Mouse (Mus musculus): ENCODE measurements at regions not wholly inside any gene's neighbourhood (a gene's known extent, or its start where the extent isn't known, plus 50 kb on each side); places are given as distances from the start of the nearest gene placed in this dataset.

DNA sequence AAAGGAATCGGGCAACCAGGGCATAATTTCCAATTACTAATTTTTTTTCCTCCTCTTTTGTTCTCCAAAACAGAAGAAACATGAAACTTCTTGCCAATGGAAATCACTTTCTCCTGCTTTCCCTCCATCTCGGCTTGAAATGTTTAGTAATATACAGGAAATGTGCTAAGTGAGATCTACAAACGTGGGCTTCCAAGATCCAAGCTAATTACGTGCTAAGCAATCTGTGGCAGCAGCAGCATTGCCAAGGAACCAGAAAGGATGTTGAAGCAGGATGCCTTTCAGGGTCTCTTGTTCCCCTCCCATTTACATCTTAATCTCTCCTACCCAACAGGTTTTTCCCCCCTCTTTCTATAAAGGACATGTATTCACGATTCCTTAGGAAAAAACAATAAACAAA, 660.2 kb upstream of the Sox9 start:
- no peak for DNase-seq (ENCODE audit: low read depth)

DNA sequence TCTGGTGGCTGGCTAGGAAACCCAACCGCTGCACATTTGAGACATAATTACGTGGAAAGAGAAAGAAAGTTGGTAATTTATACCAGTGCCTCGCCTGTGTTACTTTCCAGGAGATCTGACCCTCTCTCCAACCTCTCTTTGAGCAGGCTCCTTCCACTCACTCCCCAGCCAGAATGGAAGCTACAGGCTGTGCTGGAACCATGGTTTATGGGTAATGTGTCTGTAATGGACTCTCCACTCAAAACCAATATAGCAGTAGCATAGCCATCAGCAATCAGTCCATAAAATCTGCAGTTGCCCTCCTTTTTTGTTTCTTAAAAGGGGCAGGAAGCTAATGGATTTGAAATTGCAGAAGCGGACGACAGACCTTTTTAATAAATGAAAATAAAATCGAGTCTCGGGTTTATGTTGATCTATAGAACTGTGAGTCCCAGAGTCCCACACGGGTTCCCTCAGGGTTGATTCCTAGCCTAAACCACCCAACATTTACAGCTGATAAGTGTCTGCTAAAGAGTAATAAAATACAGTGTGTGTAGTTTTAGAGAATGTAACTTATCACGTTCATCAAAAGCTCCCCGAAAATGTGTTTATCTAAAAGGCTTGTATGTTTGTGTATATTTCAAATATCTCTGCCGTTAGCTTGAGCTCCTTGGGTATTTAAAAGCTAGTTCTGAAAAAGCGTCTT, 656.6 kb upstream of the Sox9 start:
- no peak for DNase-seq (ENCODE audit: low read depth)

DNA sequence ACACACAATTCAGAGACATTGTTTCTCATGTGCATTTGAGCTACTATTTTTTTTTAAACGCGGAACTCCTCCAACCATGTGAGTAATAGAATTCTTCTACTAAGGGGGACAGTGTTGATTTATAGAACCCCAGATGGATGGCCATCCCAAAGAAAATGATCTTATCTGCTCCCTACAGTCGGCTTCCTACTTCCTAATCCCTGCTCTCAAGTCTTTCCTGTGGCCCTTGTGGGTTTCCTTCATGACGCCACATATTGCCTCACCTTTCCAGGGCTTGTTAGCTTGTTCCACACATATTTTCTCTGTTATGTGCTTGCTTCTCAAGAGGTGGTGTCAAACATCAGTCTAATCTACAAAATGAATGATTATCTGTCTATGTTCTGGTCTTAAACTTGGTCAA, 651.9 kb upstream of the Sox9 start:
- no peak for DNase-seq (ENCODE audit: low read depth)

DNA sequence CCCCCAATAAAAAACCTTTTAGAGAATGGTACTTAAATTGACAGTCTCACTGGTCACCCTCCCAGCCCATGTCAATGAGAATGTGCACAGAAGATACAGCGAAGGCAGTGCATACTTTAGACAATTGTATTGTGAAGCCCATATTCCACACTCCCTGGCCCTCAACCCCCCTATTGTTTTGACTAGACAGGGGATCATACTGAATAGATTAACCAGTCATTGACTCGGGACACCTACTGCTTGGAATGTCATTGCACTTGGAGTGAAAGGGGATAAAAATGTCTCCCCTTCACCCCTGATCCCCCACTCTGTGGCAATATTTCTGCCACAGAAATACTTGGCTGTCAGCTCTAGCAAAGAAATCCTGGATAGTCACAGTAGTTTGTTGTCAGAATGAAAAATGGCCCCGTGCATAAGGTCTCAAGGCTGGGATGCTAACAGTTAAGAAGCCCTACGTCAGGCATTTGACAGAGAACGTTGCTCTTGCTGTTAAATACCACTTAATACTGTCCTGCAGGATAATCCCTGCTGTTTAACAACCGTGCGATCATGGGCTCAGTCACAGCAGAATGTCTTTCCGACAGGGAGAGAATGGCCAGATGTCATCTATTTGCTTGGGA, 644.5 kb upstream of the Sox9 start:
- DNase-seq (ENCODE audit: low read depth) = no peak

DNA sequence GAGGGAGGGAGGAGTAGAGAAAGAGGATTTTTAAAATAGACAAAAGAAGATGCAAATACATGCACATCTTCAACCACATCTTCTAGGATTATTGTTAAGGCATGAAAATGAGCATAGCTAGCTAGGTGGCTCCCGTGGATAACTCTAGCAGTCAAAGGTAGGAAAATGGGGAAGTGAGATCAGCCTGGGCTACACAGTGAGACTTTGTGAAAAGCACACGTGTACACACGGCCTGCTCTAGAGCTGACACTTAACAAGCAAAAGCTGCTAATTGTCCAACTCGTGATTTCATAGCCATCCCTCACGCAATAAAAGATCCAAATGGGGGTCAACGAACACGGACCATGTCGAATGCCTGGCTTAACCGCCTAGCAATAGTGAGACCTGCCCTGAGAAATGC, 642.0 kb upstream of the Sox9 start:
- DNase-seq (ENCODE audit: low read depth) = no peak

DNA sequence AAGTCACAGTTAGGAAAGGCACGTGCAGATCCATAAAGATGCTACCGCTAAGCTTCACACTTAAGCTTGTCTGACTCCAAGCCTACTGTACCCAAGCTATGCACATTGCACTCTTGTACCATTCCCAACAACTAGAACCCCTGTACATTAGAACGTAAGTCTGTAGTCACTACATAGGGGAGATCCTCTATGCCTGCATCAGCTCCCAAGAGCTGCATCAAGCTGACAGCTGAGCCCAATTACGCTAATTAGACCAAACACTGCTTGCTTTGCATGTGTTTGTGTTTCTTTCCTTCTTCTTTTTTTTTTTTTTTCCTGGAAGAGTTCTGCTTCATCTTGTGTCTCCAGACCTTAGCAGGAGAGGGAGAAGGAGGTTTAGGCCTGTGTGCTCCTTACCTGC, 641.5 kb upstream of the Sox9 start:
- no peak for DNase-seq (ENCODE audit: low read depth)

DNA sequence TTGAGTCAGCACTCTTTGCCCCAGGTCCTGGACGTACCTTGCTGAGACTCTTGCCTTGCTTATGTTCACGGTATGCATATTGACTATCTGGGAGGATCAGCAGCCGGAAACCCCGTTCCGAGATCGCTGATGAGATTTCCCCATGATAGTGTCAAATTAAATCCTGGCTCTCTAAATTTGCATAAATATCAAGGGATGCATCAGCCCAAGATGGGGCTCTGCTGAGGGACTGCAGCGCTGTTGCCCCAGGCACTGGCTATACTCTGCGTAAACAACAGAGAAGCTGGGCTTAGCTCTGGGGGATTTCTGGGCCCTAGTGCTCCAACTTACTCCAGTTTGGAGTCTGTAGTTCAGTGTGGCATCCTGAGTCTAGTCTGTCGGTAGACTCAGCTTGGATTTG, 641.1 kb upstream of the Sox9 start:
- DNase-seq (ENCODE audit: low read depth) = no peak

DNA sequence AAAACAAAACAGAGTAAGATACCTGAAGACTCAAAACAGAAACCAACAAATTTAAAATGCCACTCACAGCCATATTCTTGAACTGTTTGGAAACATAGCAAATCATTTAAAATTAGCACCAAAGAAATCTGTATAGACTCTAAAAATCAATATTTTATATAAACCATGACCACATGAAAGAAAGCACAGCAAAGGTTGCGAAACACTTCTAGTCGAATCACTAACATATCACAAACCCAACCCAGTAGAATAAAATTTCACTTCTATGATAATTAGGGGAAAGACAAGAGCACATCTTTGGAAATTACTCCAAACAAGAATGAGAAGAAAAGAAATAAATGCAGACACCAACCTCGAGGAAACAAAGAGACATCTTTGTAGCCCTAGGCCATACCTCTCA, 630.0 kb upstream of the Sox9 start:
- DNase-seq (ENCODE audit: low read depth) = no peak

DNA sequence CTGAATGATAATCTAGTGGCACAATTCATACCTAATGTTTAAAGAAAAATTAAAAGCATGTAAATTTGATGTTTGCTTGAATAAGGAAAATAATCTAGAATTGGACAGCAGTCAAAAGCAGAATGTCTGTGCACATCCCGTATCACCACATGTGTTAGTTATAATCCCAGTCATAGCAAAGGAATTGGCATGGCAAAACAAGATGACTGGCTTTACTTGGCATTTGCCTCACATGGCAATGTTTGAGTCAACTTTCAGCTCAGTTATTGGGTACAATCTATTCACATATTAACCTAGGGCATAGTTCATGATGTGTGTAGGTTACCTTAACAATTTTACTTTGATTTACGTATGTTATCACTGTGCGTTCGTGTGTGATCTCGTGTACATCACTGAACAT, 628.8 kb upstream of the Sox9 start:
- DNase-seq (ENCODE audit: low read depth) = peak; percentile 48

DNA sequence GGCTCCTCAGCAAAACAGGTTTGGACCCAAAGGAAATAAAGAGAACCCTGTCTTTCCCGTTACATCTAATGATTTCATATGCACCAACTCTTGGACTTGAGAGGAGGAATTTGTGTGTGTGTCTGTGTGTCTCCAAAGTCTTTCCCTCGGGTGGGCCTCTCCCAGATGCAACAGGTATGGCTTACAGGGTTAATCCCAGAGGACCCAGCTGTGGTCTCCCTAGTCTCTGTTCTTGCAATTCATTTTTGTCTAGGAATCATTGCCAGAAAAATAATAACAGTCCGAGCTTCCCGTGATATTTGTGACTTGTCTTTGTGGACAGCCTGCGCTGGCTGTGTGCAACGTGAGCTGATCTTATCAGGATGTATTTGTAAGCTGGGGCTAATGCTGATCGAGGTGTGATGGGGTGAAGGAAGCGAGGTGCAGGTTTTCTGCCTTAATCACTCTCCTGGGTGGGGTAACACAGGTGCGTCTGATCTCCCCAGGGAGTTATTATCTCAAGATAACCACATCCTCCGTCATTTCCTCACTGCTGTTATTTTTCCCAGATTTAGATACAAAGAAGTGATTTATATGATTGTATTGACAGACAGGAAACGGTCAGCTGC, 627.2 kb upstream of the Sox9 start:
- DNase-seq (ENCODE audit: low read depth) = no peak

DNA sequence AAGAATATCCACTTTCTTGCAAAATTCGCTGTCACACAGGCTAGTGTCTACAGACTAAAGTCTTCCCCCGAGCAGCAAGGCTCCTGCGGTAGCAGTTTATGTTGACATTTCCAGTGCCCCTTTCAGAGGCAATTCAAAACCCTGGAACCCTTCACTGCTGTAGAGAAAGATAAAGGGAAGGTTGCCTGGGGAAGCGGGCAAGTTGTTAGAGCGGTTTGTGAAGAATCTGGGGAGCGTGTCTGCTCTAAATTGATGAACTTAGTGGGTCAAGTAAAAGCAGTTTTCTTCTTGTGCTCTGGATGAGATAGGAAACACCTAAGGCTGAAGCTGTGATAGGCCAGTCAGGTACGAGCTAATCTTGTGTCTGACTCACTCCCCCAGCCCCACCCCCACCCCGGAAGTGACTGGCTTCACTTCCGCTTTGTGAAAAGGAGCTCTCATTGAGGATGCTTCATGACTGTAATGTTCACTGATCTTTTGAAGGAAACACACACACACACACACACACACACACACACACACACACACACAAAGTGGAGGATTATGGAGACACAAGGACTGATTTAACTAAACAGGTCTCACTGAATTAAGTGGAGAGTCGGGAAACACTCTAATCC, 626.6 kb upstream of the Sox9 start:
- no peak for DNase-seq (ENCODE audit: low read depth)

DNA sequence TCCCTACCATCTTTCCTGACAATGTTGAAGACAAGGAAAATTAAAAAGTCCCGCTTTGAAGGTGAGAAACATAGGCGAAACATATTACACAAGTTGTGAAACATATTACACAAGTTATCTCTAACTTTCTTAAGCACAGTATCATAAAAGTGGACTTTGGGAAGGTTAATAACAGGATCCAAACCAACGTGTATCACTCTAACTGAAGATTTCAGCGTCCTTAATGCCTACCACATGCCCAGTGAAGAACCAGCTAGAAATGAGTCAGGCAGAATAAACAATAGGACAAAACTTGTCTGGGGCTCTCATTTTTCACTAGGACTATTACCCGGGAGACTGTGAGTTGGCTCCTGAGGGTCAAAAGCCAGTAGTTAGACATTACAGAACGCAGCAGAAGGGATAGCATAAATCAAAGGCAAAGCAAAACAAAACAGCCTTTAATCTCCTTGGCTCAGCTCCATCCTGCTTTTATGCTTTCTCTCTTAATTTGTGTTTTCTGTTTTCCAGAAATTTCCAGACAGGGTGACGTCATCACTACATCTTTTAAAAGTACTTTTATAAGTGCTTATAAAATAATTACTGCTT, 618.3 kb upstream of the Sox9 start:
- DNase-seq (ENCODE audit: low read depth) = peak; percentile 57

DNA sequence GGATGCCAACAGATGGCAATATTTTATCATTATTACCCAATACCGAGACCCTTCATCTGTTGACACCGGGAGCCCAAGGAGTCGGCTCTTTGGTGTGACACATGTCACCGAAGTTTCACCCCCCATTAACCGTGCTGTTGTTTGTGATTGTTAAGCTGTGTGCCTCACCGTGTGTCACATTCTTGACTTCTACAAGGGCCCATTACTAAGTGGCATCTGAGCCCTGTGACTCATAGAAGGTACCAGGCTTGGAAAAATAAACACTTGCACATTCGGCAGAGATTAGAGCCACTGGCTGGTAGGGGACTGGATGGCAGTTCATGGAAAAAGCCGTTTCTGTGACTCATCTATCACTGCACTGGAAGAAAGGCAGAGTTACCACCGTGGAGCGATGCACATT, 608.4 kb upstream of the Sox9 start:
- no peak for DNase-seq (ENCODE audit: low read depth)

DNA sequence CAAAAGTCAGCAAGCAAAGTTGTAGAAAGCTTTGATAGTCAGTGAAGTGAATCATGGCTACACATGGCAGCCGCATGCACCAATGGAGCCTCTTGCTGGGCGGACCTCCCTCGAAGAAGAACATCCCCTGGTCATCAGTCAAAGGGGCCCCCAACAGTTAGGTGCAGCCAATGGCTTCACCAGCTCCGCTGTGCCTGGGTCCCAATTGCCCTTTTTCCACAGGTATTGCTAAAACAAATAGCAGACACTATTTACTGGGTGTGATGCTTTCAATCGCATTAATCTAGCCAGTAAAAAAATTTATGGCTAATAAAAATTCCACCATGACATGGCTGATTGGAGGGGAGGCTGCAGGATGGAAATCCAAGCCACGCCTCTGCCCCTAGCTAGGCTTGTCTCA, 606.7 kb upstream of the Sox9 start:
- no peak for DNase-seq (ENCODE audit: low read depth)

DNA sequence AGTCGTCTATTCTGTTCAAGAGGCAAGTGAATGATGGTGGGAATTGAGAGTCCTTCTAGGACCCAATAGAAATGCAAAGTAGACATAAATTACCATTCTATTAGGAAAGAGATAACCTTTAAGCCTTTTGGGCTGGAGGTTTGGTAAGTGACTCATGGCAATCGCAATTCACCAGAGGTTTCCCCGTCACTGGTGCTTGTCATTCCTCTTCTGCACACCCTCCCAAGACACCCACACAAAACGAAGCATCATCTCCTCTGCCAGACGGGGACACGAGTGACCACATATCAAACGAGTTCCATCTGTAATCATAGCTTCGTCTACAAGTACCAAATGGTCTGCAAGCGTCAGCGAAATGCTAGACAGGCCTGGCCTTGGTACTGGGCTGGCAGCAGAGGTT, 601.4 kb upstream of the Sox9 start:
- no peak for DNase-seq (ENCODE audit: low read depth)

DNA sequence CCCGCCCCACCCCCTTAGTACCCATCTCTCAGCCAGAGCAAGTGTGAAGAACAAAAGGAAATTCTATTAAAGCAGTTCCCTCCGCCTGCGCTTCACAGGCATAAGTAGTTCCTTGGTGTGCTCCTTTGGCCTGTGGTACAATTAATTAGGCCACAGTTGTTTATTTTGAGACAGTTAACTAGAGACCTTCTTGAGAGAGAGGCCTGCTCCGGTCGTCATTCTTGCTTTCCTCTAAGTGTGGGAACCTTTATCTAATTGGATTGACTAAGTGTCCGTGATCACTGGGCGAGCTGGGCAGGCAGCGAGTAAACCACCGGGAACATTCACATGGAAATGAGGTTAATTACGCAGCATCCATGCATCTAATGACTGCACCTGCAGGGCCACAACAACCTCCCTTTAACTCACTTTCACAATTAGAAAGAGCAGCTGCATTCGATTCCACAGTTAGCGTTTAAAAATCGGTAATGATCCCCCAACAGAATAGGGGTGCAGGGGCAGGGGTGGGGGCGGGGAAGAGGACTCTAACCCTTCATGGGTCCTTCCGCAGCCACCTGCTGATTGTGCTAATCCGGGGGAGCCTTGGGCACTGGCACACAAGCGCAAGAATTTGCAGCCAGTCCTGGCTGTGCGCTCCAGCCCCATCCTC, 584.3 kb upstream of the Sox9 start:
- DNase-seq (ENCODE audit: low read depth) = no peak

DNA sequence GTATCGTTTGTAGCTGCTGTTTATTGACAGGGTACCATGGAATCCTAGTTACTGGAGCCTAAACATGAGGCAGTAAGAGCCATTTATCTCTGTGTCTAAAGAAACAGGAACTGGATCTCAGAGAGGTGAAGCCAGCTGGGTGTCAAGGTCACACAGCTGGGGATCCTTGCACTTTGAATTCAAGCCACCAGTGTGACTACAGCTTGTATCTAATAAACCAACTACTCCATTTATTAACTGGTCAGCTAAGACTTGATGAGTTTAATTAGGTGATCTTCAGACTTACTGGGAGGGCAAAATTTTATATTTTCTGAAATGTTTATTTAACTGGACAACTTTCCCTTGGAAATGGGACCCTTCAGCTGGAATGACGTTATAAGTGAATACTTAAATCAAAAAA, 577.5 kb upstream of the Sox9 start:
- DNase-seq (ENCODE audit: low read depth) = no peak

DNA sequence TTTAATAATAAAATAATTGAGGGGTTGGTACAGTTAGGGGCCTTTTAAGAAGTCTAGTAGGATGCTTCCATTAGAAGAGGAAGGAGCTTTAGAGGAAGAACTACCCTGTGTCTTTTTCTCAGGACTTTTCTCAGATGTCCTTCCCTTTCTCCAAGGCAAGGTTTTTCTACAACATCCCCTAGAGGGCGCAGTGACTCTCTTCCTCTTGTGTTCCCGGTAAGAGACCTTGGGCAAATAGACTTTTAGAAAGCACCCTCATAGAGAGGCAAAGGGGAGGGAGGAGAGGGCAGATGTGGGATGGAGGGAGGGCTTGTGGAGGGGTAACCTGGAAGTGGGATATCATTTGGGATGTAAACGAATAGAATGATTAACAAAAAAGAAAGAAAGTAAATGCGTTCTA, 572.6 kb upstream of the Sox9 start:
- peak; percentile 78 for DNase-seq (ENCODE audit: low read depth)

DNA sequence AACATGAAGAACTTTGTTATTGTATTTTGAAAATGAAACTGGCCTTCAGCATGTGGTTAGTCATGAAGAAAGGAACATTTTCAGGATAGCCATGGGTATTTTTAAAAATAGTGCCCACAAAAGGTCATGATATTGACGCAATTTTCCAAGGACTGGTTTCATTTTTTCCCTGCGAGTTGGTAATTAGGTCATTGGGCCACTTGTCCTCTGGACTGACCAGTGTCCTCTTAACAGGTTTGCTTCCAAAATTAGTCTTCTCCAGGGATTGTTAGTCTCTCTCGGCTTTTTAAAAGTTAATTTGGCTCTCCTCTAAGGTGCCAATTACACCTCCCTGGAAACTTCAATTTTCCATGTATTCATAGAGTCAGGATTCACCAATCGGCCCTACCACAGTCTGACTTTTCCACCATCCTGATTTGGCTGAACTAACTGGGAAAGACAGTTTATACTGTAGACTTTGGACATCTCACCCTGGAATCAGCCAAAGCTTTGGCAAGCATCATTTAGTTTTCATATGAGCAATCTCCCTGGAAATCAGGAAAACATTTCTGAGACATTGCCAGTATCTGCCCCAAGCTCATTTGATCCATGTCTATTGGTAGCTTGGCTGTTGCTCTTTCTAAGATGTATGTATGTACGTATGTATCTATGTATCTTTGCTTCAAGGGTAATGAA, 562.8 kb upstream of the Sox9 start:
- no peak for DNase-seq (ENCODE audit: low read depth)

DNA sequence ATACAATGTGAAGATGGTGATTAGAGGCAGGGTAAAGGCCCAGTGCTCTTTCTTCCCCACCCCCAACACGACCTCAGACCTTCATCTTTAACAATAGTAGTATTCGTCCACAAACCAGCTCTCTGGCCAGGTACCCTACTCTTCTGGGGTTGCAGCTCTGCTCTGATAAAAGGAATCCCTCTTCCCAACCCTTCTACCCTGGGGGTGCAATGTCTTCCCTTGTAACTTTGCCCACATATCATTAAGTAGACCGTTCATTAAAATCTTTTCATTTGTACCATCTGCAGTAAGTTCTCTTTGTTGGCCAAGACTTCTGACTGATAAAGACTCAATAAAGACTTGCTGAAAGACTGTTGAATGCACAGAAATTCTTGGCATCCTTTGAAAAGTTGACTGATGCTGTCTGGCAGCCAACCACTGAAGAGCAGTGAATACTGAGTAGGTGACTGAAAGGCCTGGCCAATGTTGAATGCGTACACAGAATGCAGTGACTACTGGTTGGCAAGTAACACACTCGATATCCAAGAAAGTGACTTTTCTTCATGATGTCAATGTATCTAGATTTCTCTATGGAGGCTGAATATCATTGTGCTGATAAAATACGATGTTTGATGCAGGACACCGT, 547.4 kb upstream of the Sox9 start:
- DNase-seq (ENCODE audit: low read depth) = peak; percentile 21
